Mouse (Mus musculus): ENCODE results near the gene Mpped2. TPM values are rescaled to one million over a fixed set of nuclear protein-coding genes. Genes with fewer than 3 reads are reported as not detected.

The Mpped2 gene
- polyA plus RNA-seq, 1 experiment from 2014 or later: 8.0 TPM

DNA sequence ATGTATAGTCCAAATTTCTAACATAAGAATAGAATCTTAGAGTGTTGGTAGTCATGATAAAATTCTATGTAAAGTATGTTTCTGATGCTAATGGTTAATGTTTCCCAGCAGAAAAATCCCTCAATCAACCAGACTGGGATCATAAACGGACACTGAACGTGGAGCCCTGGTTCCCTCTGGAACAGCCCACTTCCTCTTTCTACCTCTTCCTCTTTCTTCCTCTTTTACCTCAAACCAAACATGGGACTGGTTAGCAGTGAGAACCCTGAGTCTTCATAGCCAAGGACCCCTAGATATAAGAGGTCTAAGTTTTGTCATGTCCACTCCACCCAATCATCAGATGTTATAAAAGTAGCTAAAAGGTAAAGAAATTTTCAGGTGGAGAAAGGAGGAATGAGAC is 132.4 kb downstream of the Mpped2 start:
- Histone ChIP-seq H3K27me3 (replicated peaks; ENCODE audit: control insufficient read depth, insufficient read depth, low read length) (no peaks in the 10 kb centered on the region), H3K4me3 (ENCODE audit: low read depth, low read length) (no peak overlapping the region), H3K4me2 (replicated peaks; ENCODE audit: low read depth) (no peak overlapping the region), H3K9me3 (ENCODE audit: control insufficient read depth) (no peaks in the 10 kb centered on the region), H3K36me3 (ENCODE audit: control insufficient read depth, insufficient read depth) (no peaks in the 10 kb centered on the region), H3K27ac (ENCODE audit: low read depth, low read length) (no peak overlapping the region), H3K4me1 (replicated peaks; ENCODE audit: control insufficient read depth, insufficient read depth, low read length) (no peaks in the 10 kb centered on the region), H3K9ac (ENCODE audit: low read depth, low read length) (no peak overlapping the region)
- ATAC-seq: no peak
- 25% methylated on average over 2 of the region's 2 CpGs for WGBS
- no peak for TF ChIP-seq CTCF (IDR thresholded peaks at IDR 0.05; ENCODE audit: low read depth)

DNA sequence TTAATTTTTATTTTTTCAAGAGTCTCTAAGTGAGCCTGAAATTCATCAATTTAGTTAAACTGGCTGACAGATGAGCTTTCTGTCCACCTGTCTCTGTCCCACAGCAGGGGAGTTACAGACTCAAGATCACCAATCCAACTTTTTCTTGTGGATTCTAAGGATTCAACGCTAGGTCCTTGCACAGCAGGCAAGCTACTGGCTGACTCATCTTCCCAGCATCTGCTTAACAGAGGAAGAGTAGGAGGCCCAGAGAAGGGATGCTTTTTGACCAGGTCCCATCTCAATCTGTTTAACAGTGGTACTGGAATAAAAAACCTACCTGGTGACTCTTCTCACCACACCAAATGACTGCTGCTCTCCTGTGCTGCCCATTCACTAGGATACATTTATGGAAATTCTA is 133.0 kb downstream of the Mpped2 start:
- no peak for TF ChIP-seq CTCF (IDR thresholded peaks at IDR 0.05; ENCODE audit: low read depth)
- 93% methylated on average over 1 of the region's 1 CpGs for WGBS
- H3K4me2 ChIP-seq (replicated peaks; ENCODE audit: low read depth): no peak overlapping the region
- ATAC-seq: no peak
- no peaks in the 10 kb centered on the region for H3K27me3 ChIP-seq (replicated peaks; ENCODE audit: control insufficient read depth, insufficient read depth, low read length)
- H3K4me1 ChIP-seq (replicated peaks; ENCODE audit: control insufficient read depth, insufficient read depth, low read length): no peaks in the 10 kb centered on the region
- H3K9ac ChIP-seq (ENCODE audit: low read depth, low read length): no peak overlapping the region
- H3K27ac ChIP-seq (ENCODE audit: low read depth, low read length): no peak overlapping the region
- no peaks in the 10 kb centered on the region for H3K9me3 ChIP-seq (ENCODE audit: control insufficient read depth)
- H3K36me3 ChIP-seq (ENCODE audit: control insufficient read depth, insufficient read depth): no peaks in the 10 kb centered on the region
- no peak overlapping the region for H3K4me3 ChIP-seq (ENCODE audit: low read depth, low read length)

DNA sequence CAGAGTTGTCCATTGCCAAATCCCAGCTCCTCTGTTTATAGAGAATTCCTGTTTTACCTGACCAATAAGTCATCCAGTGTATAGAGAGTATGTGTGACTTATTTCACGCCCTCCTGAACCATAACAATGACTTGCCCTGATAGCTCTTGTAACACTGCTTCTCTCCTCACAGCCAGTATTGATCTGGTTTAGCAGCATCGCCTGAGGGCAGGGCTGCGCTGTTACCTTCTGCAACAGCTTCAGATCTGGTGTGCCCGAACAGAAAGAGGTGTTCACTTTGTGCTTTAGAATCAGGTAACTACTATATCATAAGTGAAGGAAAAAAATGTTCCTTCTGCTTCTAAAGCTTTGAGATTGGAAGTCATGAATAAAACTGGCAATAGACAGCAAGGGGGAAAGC is 133.7 kb downstream of the Mpped2 start:
- 76% methylated on average over 4 of the region's 4 CpGs for WGBS

DNA sequence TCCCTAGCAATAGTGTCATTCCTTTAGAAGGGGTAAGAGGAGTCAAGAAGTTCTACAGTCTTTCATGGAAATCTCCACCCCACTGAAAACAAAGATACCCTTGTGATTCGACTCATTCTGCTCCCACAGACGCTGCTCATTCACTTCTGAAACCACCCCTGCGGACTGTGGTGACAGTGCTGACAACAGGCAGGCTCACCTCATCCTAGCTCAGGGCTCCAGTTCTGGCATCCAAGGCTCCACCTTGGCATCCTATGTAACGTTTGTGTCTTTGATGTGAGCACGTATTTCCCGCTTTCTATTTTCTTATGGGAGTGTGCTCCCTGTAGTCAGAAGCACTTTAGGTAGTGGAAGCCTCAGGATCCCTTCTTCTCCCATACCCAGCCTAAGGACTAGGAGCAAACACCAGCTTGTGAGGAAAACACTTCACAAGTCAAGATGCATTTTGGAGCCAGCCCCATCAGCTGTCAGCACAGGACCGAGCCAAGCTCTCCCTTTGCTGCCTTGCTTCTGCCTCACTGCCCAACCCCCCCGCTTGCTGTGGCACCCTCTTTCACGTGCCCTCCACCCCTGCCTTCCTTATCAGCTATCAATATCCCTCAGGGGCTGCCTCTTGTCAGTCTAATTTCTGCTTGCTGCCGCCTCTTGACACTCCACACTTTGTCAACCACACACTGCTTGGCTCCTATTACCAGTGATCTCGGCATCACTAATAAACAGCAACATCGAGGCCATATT is 135.7 kb downstream of the Mpped2 start:
- H3K9me3 ChIP-seq (ENCODE audit: control insufficient read depth): no peaks in the 10 kb centered on the region
- no peak overlapping the region for H3K9ac ChIP-seq (ENCODE audit: low read depth, low read length)
- no peaks in the 10 kb centered on the region for H3K27me3 ChIP-seq (replicated peaks; ENCODE audit: control insufficient read depth, insufficient read depth, low read length)
- TF ChIP-seq CTCF (IDR thresholded peaks at IDR 0.05; ENCODE audit: low read depth): no peak
- no peak overlapping the region for H3K4me2 ChIP-seq (replicated peaks; ENCODE audit: low read depth)
- no peaks in the 10 kb centered on the region for H3K4me1 ChIP-seq (replicated peaks; ENCODE audit: control insufficient read depth, insufficient read depth, low read length)
- H3K4me3 ChIP-seq (ENCODE audit: low read depth, low read length): no peak overlapping the region
- ATAC-seq: no peak
- no peak overlapping the region for H3K27ac ChIP-seq (ENCODE audit: low read depth, low read length)
- 67% methylated on average over 12 of the region's 12 CpGs for WGBS
- no peaks in the 10 kb centered on the region for H3K36me3 ChIP-seq (ENCODE audit: control insufficient read depth, insufficient read depth)

More for the DNA sequence above, 133.7 kb downstream of the Mpped2 start:
- Histone ChIP-seq H3K4me2 (replicated peaks; ENCODE audit: low read depth) (no peak overlapping the region), H3K9ac (ENCODE audit: low read depth, low read length) (no peak overlapping the region), H3K27ac (ENCODE audit: low read depth, low read length) (no peak overlapping the region), H3K4me3 (ENCODE audit: low read depth, low read length) (no peak overlapping the region), H3K9me3 (ENCODE audit: control insufficient read depth) (no peaks in the 10 kb centered on the region), H3K4me1 (replicated peaks; ENCODE audit: control insufficient read depth, insufficient read depth, low read length) (no peaks in the 10 kb centered on the region), H3K27me3 (replicated peaks; ENCODE audit: control insufficient read depth, insufficient read depth, low read length) (no peaks in the 10 kb centered on the region), H3K36me3 (ENCODE audit: control insufficient read depth, insufficient read depth) (no peaks in the 10 kb centered on the region)
- no peak for ATAC-seq
- no peak for TF ChIP-seq CTCF (IDR thresholded peaks at IDR 0.05; ENCODE audit: low read depth)

DNA sequence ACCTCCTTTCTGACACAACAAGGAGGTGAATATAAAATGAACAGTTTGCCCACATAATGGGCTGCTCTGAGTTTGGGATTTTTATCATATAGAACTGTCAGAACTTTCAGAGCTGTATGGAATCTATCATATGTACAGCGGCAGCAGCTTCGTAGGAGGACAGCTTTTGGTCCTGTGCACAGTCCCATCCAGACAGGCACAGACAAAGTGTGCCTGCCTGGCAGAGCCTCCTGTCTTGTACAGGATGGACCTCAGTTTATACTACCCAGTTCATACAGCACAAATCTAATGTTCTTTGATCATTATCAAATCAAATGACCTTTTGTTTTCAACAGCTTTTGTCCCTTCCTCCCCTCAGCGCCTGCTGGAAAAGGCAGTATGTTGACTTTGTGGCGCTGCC is 136.4 kb downstream of the Mpped2 start:
- Histone ChIP-seq H3K9me3 (ENCODE audit: control insufficient read depth) (no peaks in the 10 kb centered on the region), H3K4me3 (ENCODE audit: low read depth, low read length) (no peak overlapping the region), H3K9ac (ENCODE audit: low read depth, low read length) (no peak overlapping the region), H3K4me2 (replicated peaks; ENCODE audit: low read depth) (no peak overlapping the region), H3K4me1 (replicated peaks; ENCODE audit: control insufficient read depth, insufficient read depth, low read length) (no peaks in the 10 kb centered on the region), H3K27ac (ENCODE audit: low read depth, low read length) (no peak overlapping the region), H3K36me3 (ENCODE audit: control insufficient read depth, insufficient read depth) (no peaks in the 10 kb centered on the region), H3K27me3 (replicated peaks; ENCODE audit: control insufficient read depth, insufficient read depth, low read length) (no peaks in the 10 kb centered on the region)
- ATAC-seq: no peak
- TF ChIP-seq CTCF (IDR thresholded peaks at IDR 0.05; ENCODE audit: low read depth): no peak
- 84% methylated on average over 4 of the region's 4 CpGs for WGBS

DNA sequence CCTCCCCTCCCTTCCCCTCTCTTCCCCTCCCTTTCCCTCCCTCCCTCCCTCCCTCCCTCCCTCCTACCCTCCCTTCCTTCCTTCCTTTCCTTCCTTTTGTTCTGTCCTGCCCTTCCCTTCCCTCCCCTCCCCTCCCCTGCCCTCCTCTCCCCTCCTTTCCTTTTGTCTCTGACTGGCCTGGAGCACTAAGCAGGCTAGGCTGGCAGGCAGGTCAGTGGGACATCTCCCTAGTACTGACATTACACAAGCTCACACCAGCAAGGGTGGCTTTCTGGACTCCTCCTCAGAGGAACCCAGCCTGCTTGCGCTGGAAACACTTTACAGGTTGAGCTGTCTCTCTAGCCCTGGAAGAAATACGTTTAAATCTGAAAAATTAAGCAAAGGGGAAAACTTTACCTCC is 139.5 kb downstream of the Mpped2 start:
- Histone ChIP-seq H3K4me1 (replicated peaks; ENCODE audit: control insufficient read depth, insufficient read depth, low read length) (no peaks in the 10 kb centered on the region), H3K27me3 (replicated peaks; ENCODE audit: control insufficient read depth, insufficient read depth, low read length) (no peaks in the 10 kb centered on the region), H3K4me3 (ENCODE audit: low read depth, low read length) (no peak overlapping the region), H3K4me2 (replicated peaks; ENCODE audit: low read depth) (no peak overlapping the region), H3K27ac (ENCODE audit: low read depth, low read length) (no peak overlapping the region), H3K9me3 (ENCODE audit: control insufficient read depth) (no peaks in the 10 kb centered on the region), H3K36me3 (ENCODE audit: control insufficient read depth, insufficient read depth) (no peaks in the 10 kb centered on the region), H3K9ac (ENCODE audit: low read depth, low read length) (no peak overlapping the region)
- ATAC-seq: no peak
- no peak for TF ChIP-seq CTCF (IDR thresholded peaks at IDR 0.05; ENCODE audit: low read depth)
- WGBS: 75% methylated on average over 2 of the region's 2 CpGs
